Mouse (Mus musculus): ENCODE measurements around the gene Ccdc141.

- TF ChIP-seq POLR2A (IDR thresholded peaks at IDR 0.05; ENCODE audit: borderline replicate concordance, low read depth, low read length), result no peak
- no peak for TF ChIP-seq CTCF (IDR thresholded peaks at IDR 0.05; ENCODE audit: low read depth, low read length)
Observed at GRCm38 (mm10) chr2:76971069-76971468, 199.4 kb downstream of the Ccdc141 start.
